Mouse (Mus musculus): ENCODE data around the gene Tsen54. TPM values are rescaled to one million over a fixed set of nuclear protein-coding genes. Genes with fewer than 3 reads are reported as not detected.

Gene Tsen54
- polyA plus RNA-seq, 1 experiment from 2014 or later, result 36.7 TPM

Small RNA genes lying within 50 kb of the gene (microRNA-seq; reads per million reads assigned to microRNA genes)
- not detected for gene Mir5621

Other genes with a start within 250 kb of the Tsen54 start
- 95.9 and 108 TPM in 2 replicates for gene Mrps7, start 210.8 kb upstream of the Tsen54 start, polyA plus RNA-seq (2016; fragmentation: Nextera tagmentation; extraction: Ambion mirVana)
- gene Gga3, start 210.7 kb upstream of the Tsen54 start, polyA plus RNA-seq (2016; fragmentation: Nextera tagmentation; extraction: Ambion mirVana), result 22.5 and 29.1 TPM in 2 replicates
- gene Mif4gd, start 201.8 kb upstream of the Tsen54 start, polyA plus RNA-seq (2016; fragmentation: Nextera tagmentation; extraction: Ambion mirVana), result 16.6 and 17.6 TPM in 2 replicates
- gene Slc25a19, start 186.4 kb upstream of the Tsen54 start, polyA plus RNA-seq (2016; fragmentation: Nextera tagmentation; extraction: Ambion mirVana), result 23.8 and 29.5 TPM in 2 replicates
- 115 and 118 TPM in 2 replicates for gene Grb2, start 106.1 kb upstream of the Tsen54 start, polyA plus RNA-seq (2016; fragmentation: Nextera tagmentation; extraction: Ambion mirVana)
- gene Tmem94, start 49.3 kb upstream of the Tsen54 start, polyA plus RNA-seq (2016; fragmentation: Nextera tagmentation; extraction: Ambion mirVana), result 29.6 and 30.0 TPM in 2 replicates
- 17.5 TPM in 2 replicates for gene Caskin2, start 1.1 kb upstream of the Tsen54 start, polyA plus RNA-seq (2016; fragmentation: Nextera tagmentation; extraction: Ambion mirVana)
- 7.6 and 8.8 TPM in 2 replicates for gene Llgl2, start 9.3 kb downstream of the Tsen54 start, polyA plus RNA-seq (2016; fragmentation: Nextera tagmentation; extraction: Ambion mirVana)
- 0.10 and 0.18 TPM in 2 replicates for gene Myo15b, start 43.7 kb downstream of the Tsen54 start, polyA plus RNA-seq (2016; fragmentation: Nextera tagmentation; extraction: Ambion mirVana)
- 1.8 and 2.4 TPM in 2 replicates for gene Smim5, start 85.2 kb downstream of the Tsen54 start, polyA plus RNA-seq (2016; fragmentation: Nextera tagmentation; extraction: Ambion mirVana)
- gene Smim6, start 97.3 kb downstream of the Tsen54 start, polyA plus RNA-seq (2016; fragmentation: Nextera tagmentation; extraction: Ambion mirVana), result 1.00 and 1.7 TPM in 2 replicates
- gene Sap30bp, start 118.6 kb downstream of the Tsen54 start, polyA plus RNA-seq (2016; fragmentation: Nextera tagmentation; extraction: Ambion mirVana), result 46.9 and 47.0 TPM in 2 replicates
- gene Recql5, start 118.8 kb downstream of the Tsen54 start, polyA plus RNA-seq (2016; fragmentation: Nextera tagmentation; extraction: Ambion mirVana), result 26.3 and 28.7 TPM in 2 replicates
- 4.1 and 4.2 TPM in 2 replicates for gene Itgb4, start 160.0 kb downstream of the Tsen54 start, polyA plus RNA-seq (2016; fragmentation: Nextera tagmentation; extraction: Ambion mirVana)
- 165 and 169 TPM in 2 replicates for gene Galk1, start 198.0 kb downstream of the Tsen54 start, polyA plus RNA-seq (2016; fragmentation: Nextera tagmentation; extraction: Ambion mirVana)
- 2,246 and 2,293 TPM in 2 replicates for gene H3f3b, start 213.2 kb downstream of the Tsen54 start, polyA plus RNA-seq (2016; fragmentation: Nextera tagmentation; extraction: Ambion mirVana)
- gene Unk, start 215.6 kb downstream of the Tsen54 start, polyA plus RNA-seq (2016; fragmentation: Nextera tagmentation; extraction: Ambion mirVana), result 43.6 and 44.1 TPM in 2 replicates

Data from embryonic facial prominence, embryonic 12.5 days (tissue).